Mouse (Mus musculus) myocyte (in vitro differentiated cells): Measurements from ENCODE around the gene Cdrt4. TPM values are rescaled to one million over a fixed set of nuclear protein-coding genes. Genes with fewer than 3 reads are reported as not detected.

ENCODE experiments used
- H3K27me3 ChIP-seq: one replicate; pipeline ENCODE4 v1.6.1; 2011; ENCODE audit not compliant: control insufficient read depth, insufficient read depth, insufficient read length
- H3K36me3 ChIP-seq: one replicate; pipeline ENCODE4 v1.6.1; 2011; ENCODE audit not compliant: control insufficient read depth, insufficient read depth
- H3K4me2 ChIP-seq: one replicate; pipeline ENCODE4 v1.6.1; 2011; ENCODE audit warnings: low read depth, control low read depth
- H3K4me3 ChIP-seq: one replicate; pipeline ENCODE4 v1.5.1; 2011; ENCODE audit warnings: mild to moderate bottlenecking, control low read depth, moderate library complexity
- H3K79me2 ChIP-seq: one replicate; pipeline ENCODE4 v1.6.1; 2011; ENCODE audit not compliant: control insufficient read depth, insufficient read depth
- H3ac ChIP-seq: one replicate; pipeline ENCODE4 v1.6.1; 2011; ENCODE audit not compliant: control insufficient read depth, insufficient read length
- CEBPB ChIP-seq: IDR thresholded peaks from 2 replicates; pipeline ENCODE4 v1.6.1; 2011; ENCODE audit warnings: mild to moderate bottlenecking, moderate library complexity; ENCODE audit not compliant: poor library complexity, insufficient read depth, severe bottlenecking
- E2F4 ChIP-seq: IDR thresholded peaks from one replicate; pipeline ENCODE4 v1.6.1; 2011; ENCODE audit warnings: mild to moderate bottlenecking, control low read depth, moderate library complexity; ENCODE audit not compliant: insufficient read depth
- MAX ChIP-seq: IDR thresholded peaks from one replicate; pipeline ENCODE4 v1.6.1; 2011; ENCODE audit warnings: low read depth, mild to moderate bottlenecking, control low read depth
- MYOD1 ChIP-seq, 3 experiments: IDR thresholded peaks; one replicate each; pipeline ENCODE4 v1.6.1; 2011; ENCODE audit warnings: control low read depth in 2 of 3, low read depth in 2 of 3, mild to moderate bottlenecking in 2 of 3, moderate library complexity in 1 of 3; ENCODE audit not compliant: insufficient read length in 2 of 3, control insufficient read depth in 1 of 3
- MYOG ChIP-seq, 3 experiments: IDR thresholded peaks; one replicate each; pipeline ENCODE4 v1.6.1; 2011; ENCODE audit warnings: control low read depth in 2 of 3, low read depth in 2 of 3, mild to moderate bottlenecking in 2 of 3; ENCODE audit not compliant: insufficient read length in 2 of 3, control insufficient read depth in 1 of 3, insufficient read depth in 1 of 3
- POLR2A ChIP-seq: IDR thresholded peaks from one replicate; pipeline ENCODE4 v1.6.1; 2011; ENCODE audit warnings: low read depth, mild to moderate bottlenecking, control low read depth, moderate library complexity; ENCODE audit not compliant: insufficient read length
- POLR2AphosphoS2 ChIP-seq: IDR thresholded peaks from one replicate; pipeline ENCODE4 v1.6.1; 2011; ENCODE audit warnings: low read depth, control low read depth; ENCODE audit not compliant: insufficient read length
- REST ChIP-seq: IDR thresholded peaks from one replicate; pipeline ENCODE4 v1.6.1; 2011; ENCODE audit warnings: mild to moderate bottlenecking, control low read depth, moderate library complexity; ENCODE audit not compliant: insufficient read depth, insufficient read length
- SRF ChIP-seq: IDR thresholded peaks from one replicate; pipeline ENCODE4 v1.6.1; 2011; ENCODE audit warnings: low read depth; ENCODE audit not compliant: control insufficient read depth, insufficient read length
- TCF12 ChIP-seq: IDR thresholded peaks from one replicate; pipeline ENCODE4 v1.6.1; 2011; ENCODE audit warnings: mild to moderate bottlenecking, control low read depth; ENCODE audit not compliant: poor library complexity, insufficient read depth, severe bottlenecking
- TCF3 ChIP-seq: IDR thresholded peaks from one replicate; pipeline ENCODE4 v1.6.1; 2011; ENCODE audit warnings: low read depth, control low read depth; ENCODE audit not compliant: insufficient read length
- USF1 ChIP-seq: IDR thresholded peaks from one replicate; pipeline ENCODE4 v1.6.1; 2011; ENCODE audit warnings: low read depth, mild to moderate bottlenecking, control low read depth, moderate library complexity
- polyA plus RNA-seq: library from polyadenylated mRNA; unstranded; fragments of >200 nt; fragmentation: generic; extraction: Trizol; gene quantifications from one replicate; pipeline ENCODE4 v1.2.1, GENCODE M21; 2012; ENCODE audit warnings: missing spikeins

The Cdrt4 gene
- polyA plus RNA-seq, 1 experiment, result not detected

DNA sequence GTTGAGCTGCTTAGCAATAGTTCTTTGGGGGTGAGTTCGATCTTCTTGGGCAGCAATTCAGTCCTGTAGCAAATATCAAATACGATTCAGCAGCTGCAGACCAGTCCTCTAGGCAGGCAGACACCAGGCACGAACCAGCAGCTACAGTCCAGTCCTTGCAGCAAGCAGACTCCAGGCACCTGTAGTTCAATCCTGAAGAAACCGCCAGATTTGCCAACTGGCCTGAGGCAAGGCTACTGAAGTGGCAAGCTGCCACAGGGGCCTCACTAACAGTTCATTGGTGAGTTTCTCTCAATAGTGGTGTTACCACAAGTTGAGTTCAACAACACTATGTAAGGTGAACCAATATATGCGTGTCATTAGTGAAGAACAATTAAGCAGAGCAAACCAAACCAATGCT, 56.4 kb downstream of the Cdrt4 start:
- H3K79me2 ChIP-seq, result no peaks in the 10 kb centered on the region
- H3K4me2 ChIP-seq, result no peak overlapping the region
- H3K4me3 ChIP-seq, result no peak overlapping the region
- no peak overlapping the region for H3ac ChIP-seq
- no peaks in the 10 kb centered on the region for H3K27me3 ChIP-seq
- TF ChIP-seq MYOD1 (IDR thresholded peaks at IDR 0.05; ENCODE audit: control insufficient read depth in 1 of 3, insufficient read length in 2 of 3, low read depth in 2 of 3) (no peak), TCF3 (no peak), USF1 (no peak), POLR2AphosphoS2 (no peak), TCF12 (no peak), E2F4 (no peak), CEBPB (no peak), POLR2A (no peak), REST (no peak)
- no peaks in the 10 kb centered on the region for H3K36me3 ChIP-seq

DNA sequence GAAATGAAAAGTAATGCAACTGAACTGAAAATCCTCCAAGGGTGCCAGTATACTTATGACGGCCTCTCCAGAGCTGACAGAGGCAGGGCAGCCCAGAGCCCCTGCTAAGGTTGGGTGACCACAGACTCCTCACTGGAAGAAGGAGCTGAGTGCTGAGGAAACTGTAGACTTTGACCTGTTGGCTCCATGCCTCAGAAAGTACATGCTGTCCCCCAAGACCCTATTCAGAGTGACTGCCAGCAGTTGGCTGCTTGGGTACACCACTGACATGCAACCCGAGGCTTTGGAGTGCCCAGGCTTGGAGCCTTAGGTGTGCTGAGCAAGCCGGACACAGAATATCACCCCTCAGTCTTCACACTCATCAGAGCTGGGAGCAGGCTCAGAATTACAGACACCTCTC, 57.0 kb downstream of the Cdrt4 start:
- Histone ChIP-seq H3K4me2 (no peak overlapping the region), H3K27me3 (no peaks in the 10 kb centered on the region), H3ac (no peak overlapping the region), H3K79me2 (no peaks in the 10 kb centered on the region), H3K36me3 (no peaks in the 10 kb centered on the region), H3K4me3 (no peak overlapping the region)
- TF ChIP-seq MAX (no peak), MYOG (IDR thresholded peaks at IDR 0.05; ENCODE audit: control insufficient read depth in 1 of 3, insufficient read depth in 1 of 3, insufficient read length in 2 of 3, low read depth in 2 of 3) (no peak), TCF3 (no peak), TCF12 (no peak), POLR2A (no peak), CEBPB (no peak), MYOD1 (IDR thresholded peaks at IDR 0.05; ENCODE audit: control insufficient read depth in 1 of 3, insufficient read length in 2 of 3, low read depth in 2 of 3) (no peak), E2F4 (no peak), REST (no peak), USF1 (no peak), POLR2AphosphoS2 (no peak), SRF (no peak)

DNA sequence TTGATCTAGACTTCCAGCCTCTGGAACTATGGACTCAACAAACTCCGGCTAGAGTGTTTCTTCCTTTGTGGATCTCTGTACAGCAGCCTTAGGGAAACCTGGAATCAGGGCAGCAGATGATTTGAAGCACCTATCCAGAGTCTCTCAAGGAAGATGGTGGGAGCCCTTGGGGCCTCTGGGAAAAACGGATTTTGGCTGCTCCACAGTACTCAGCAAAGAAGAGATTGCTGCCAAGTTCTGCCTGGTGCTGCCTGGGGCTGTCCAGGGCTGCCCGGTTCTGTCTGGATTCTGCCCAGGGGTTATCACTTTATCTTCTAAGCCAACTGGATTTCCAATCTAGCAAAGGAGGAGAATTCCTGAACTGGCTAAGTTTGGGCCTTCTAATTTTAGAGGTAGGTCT, 58.8 kb downstream of the Cdrt4 start:
- Histone ChIP-seq H3K36me3 (no peaks in the 10 kb centered on the region), H3K4me2 (no peak overlapping the region), H3ac (no peak overlapping the region), H3K27me3 (peaks cover 9% of the 10 kb centered on the region), H3K4me3 (no peak overlapping the region), H3K79me2 (no peaks in the 10 kb centered on the region)
- no peak for TF ChIP-seq SRF
- no peak for TF ChIP-seq E2F4
- TF ChIP-seq MAX, result no peak
- TF ChIP-seq CEBPB, result no peak
- no peak for TF ChIP-seq REST
- TF ChIP-seq TCF12, result no peak
- TF ChIP-seq USF1, result no peak
- no peak for TF ChIP-seq TCF3
- TF ChIP-seq MYOD1 (IDR thresholded peaks at IDR 0.05; ENCODE audit: control insufficient read depth in 1 of 3, insufficient read length in 2 of 3, low read depth in 2 of 3), result no peak
- no peak for TF ChIP-seq POLR2A
- TF ChIP-seq MYOG (IDR thresholded peaks at IDR 0.05; ENCODE audit: control insufficient read depth in 1 of 3, insufficient read depth in 1 of 3, insufficient read length in 2 of 3, low read depth in 2 of 3), result no peak
- no peak for TF ChIP-seq POLR2AphosphoS2

DNA sequence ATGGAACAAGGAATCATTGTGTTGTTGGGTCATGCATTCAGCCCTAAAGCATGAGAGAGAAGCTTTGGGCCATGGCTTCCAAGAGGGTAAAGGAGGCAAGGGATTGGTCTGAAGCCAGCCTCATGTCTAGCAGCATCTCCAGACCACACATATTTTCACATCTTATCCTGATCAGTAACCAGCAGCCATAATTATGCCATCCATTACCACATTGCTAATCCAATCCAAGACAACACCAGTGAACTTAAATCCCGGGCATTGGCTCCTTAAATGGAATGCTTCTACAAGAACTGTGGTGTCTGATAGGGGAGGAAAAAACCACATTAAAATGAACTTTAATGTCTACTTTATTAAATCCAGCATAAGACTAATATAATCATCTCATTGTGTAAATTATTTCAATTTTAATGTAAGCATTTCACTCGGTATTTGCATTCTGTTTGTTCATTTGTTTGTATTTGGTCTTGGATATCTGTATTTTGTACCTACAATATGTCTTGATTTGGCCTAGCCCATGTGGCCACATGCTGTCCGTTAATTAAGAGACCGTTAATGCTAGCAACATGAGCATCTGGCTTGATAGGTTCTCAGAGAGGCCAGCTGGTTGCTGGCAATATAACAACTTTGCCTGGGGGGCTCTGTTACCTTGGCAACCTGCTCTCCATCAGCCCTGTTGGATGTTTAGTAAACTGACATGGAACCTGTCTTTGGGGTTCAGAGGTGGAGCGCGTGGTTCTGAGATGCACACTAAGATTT, 66.5 kb downstream of the Cdrt4 start:
- H3K27me3 ChIP-seq, result peaks cover 9% of the 10 kb centered on the region
- H3K79me2 ChIP-seq, result no peaks in the 10 kb centered on the region
- H3K4me2 ChIP-seq, result no peak overlapping the region
- no peak overlapping the region for H3ac ChIP-seq
- H3K4me3 ChIP-seq, result no peak overlapping the region
- no peaks in the 10 kb centered on the region for H3K36me3 ChIP-seq
- TF ChIP-seq TCF12 (no peak), E2F4 (no peak), MYOG (IDR thresholded peaks at IDR 0.05; ENCODE audit: control insufficient read depth in 1 of 3, insufficient read depth in 1 of 3, insufficient read length in 2 of 3, low read depth in 2 of 3) (no peak), MAX (no peak), USF1 (no peak), TCF3 (no peak), REST (no peak), POLR2AphosphoS2 (no peak), MYOD1 (IDR thresholded peaks at IDR 0.05; ENCODE audit: control insufficient read depth in 1 of 3, insufficient read length in 2 of 3, low read depth in 2 of 3) (no peak), SRF (no peak), POLR2A (no peak), CEBPB (no peak)

DNA sequence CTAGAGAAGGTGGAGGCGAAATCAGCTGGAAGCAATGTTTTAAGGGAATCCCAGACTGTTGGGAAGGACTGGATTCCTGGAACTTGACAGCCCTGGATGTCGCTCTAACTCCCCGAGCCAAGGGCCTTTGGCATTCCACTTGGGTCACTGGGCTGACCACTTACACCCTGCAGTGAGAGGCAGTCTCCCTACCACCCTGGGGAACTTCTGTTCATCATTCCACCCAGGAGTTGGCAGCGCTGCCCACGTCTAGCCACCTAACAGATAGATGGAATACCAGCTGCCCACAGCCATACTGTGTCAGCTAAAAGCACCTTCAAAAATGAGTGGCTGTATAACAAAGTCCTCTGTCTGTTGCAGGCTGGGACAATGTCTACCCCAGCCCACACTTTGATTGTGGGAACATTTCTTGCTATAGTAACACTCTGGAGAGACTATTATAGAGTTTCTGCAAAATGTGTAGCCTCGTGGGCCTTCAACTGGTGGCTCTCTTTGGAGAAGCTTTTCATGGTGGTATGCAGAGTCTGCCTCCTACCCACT, 67.2 kb downstream of the Cdrt4 start:
- H3K4me2 ChIP-seq, result no peak overlapping the region
- no peak overlapping the region for H3ac ChIP-seq
- H3K4me3 ChIP-seq, result no peak overlapping the region
- no peaks in the 10 kb centered on the region for H3K36me3 ChIP-seq
- no peaks in the 10 kb centered on the region for H3K79me2 ChIP-seq
- peaks cover 9% of the 10 kb centered on the region for H3K27me3 ChIP-seq
- TF ChIP-seq MYOG (IDR thresholded peaks at IDR 0.05; ENCODE audit: control insufficient read depth in 1 of 3, insufficient read depth in 1 of 3, insufficient read length in 2 of 3, low read depth in 2 of 3), result peak in 1 of 3 experiments; percentile 54
- TF ChIP-seq TCF3, result no peak
